Mouse (Mus musculus): ENCODE data around the gene Tnnc1. TPM values are rescaled to one million over a fixed set of nuclear protein-coding genes. Genes with fewer than 3 reads are reported as not detected.

Tnnc1 gene
- total RNA-seq, 2 experiments from 2014 or later, result 0.85 to 3.7 TPM

DNA sequence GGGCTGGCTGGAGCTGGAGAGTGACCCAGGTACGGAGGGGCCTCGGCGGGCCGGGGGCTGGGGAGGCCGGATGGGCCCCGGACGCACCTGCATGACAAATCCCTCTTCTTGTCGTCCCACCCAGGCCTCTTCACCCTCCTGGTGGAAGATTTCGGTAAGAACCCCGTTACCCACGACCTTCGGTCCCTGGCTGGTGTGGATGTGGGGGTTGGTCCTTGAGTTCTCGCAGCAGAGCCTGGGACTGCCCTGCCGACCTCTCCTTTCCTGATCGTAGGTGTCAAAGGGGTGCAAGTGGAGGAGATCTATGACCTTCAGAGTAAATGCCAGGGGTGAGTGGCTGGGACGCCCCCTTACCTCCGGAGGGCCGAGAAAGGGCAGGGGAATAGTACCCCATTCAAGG is 43.5 kb downstream of the Tnnc1 start:
- DNase-seq (ENCODE audit: low spot score in 2 of 2), result no peak

DNA sequence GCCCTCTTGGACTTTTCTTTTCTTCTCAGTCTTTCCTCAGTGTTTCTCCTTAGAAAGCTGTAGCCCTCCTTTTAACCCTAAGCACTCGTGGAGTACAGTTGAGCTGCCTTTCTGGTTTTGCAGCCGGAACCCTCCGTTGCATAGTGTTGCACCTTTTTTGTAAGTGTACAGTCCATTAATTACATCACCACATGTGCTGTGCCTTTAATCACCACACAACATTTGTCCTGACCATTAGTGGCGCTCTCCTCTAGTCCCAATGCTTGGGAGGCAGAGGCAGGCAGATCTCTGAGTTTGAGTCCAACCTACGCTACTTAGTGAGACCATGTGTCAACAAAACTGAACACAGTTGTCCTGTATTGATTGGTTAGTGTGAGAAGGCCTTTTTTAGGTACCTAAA is 44.0 kb downstream of the Tnnc1 start:
- no peak for DNase-seq (ENCODE audit: low spot score in 2 of 2)

DNA sequence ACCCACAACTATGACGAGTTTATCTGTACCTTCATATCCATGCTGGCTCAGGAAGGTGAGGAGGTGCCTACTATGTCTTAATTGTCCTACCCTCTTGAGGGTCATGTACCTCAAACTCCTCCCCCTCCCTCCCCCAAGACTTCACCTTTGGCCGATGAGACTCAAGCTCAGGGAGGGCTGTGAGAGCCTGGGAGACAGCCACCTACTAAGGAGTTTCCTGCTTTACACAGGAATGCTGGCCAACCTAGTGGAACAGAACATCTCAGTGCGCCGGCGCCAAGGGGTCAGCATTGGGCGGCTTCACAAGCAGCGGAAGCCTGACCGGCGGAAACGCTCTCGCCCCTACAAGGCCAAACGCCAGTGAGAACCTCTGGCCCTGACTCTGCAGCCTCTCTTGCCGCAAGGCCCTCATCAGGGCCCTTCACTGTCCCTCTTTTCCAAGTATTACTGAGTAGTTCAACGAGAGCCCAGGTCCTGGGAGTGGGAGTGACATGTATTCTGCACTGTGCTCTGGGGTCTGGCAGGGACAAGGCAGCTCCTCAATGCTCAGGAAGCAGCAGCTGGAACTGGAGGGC is 50.5 kb downstream of the Tnnc1 start:
- DNase-seq (ENCODE audit: low spot score in 2 of 2), result no peak

DNA sequence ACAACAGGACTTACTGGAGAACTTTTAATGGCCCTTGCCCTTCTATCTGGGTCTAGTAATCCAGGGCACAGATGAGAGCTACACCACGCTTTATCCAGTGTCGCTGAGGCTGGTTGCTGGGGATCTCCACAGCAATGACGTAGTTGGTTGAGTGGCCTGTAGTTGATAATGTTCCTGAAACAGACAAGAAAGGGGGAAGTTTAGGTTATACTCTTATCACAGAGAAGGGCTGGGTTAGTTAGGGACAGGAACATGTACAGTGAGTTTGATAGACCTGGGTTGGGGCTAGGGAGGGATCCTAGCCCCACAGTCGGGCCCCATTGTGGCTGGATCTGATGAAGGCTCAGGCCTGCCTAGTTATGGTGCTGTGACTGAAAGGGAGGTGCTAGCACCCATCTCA is 52.3 kb downstream of the Tnnc1 start:
- no peak for DNase-seq (ENCODE audit: low spot score in 2 of 2)

DNA sequence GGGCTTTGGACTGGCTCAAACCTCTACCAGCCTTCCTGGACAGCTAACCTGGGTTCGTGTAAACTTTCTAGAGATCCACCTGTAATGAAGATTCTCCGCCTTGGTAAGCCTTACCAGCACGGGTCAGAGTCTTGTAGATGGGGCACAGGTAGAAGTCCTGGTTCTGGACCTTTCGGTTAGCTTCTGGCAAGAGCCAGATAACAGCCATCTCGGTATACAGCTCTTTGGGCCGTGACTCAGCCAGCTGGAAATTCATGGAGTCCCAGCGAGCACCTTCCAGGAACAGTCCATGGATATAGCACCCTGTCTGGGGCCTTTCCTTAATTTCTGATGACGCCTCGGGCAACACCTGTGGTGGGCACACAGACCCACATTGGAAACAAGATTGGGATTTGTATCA is 52.8 kb downstream of the Tnnc1 start:
- no peak for DNase-seq (ENCODE audit: low spot score in 2 of 2)

Other genes starting within 250 kb of the Tnnc1 start
- gene Glt8d1, start 206.9 kb upstream of the Tnnc1 start, total RNA-seq (2021), result 10 to 100 TPM; 36.8 to 38.0 TPM
- 100 to 1,000 TPM; 173 to 181 TPM for gene Spcs1, start 206.6 kb upstream of the Tnnc1 start, total RNA-seq (2021)
- gene Pbrm1, start 189.2 kb upstream of the Tnnc1 start, total RNA-seq (2021), result 10 to 100 TPM; 56.1 to 57.1 TPM
- 10 to 100 TPM; 43.3 to 45.6 TPM for gene Gnl3, start 189.2 kb upstream of the Tnnc1 start, total RNA-seq (2021)
- gene Smim4, start 79.4 kb upstream of the Tnnc1 start, total RNA-seq (2021), result 10 to 100 TPM; 35.5 to 36.2 TPM
- gene Nt5dc2, start 77.3 kb upstream of the Tnnc1 start, total RNA-seq (2021), result 10 to 100 TPM; 15.2 to 18.8 TPM
- gene Stab1, start 39.7 kb upstream of the Tnnc1 start, total RNA-seq (2021), result 10 to 100 TPM; 27.9 to 32.0 TPM
- 100 to 1,000 TPM; 433 to 449 TPM for gene Nisch, start 8.6 kb downstream of the Tnnc1 start, total RNA-seq (2021)
- gene Sema3g, start 9.5 kb downstream of the Tnnc1 start, total RNA-seq (2021), result 1 to 10 TPM; 5.5 to 6.4 TPM
- 1 to 10 TPM; 4.0 to 6.3 TPM for gene Phf7, start 43.0 kb downstream of the Tnnc1 start, total RNA-seq (2021)
- 100 to 1,000 TPM; 125 to 127 TPM for gene Bap1, start 43.1 kb downstream of the Tnnc1 start, total RNA-seq (2021)
- gene Dnah1, start 115.6 kb downstream of the Tnnc1 start, total RNA-seq (2021), result 1 to 10 TPM; 2.4 TPM
- gene Capn7, start 128.3 kb downstream of the Tnnc1 start, total RNA-seq (2021), result 10 to 100 TPM; 36.6 to 41.0 TPM
- 100 to 1,000 TPM; 137 to 160 TPM for gene Sh3bp5, start 227.8 kb downstream of the Tnnc1 start, total RNA-seq (2021)

Measured in layer of hippocampus, postnatal 14 days (tissue).